Mouse (Mus musculus): ENCODE measurements at regions not wholly inside any gene's neighbourhood (a gene's known extent, or its start where the extent isn't known, plus 50 kb on each side); places are given as distances from the start of the nearest gene placed in this dataset.

- DNase-seq (ENCODE audit: low spot score in 2 of 2) = no peak
Observed at GRCm38 (mm10) chr7:70972023-70972400, 379.3 kb downstream of the Gm10295 start.

GRCm38 (mm10) chr7:70971323-70972022, 379.8 kb downstream of the Gm10295 start:
- DNase-seq (ENCODE audit: low spot score in 2 of 2) = no peak

GRCm38 (mm10) chr7:70952318-70952959, 398.8 kb downstream of the Gm10295 start:
- DNase-seq (ENCODE audit: low spot score in 2 of 2) = no peak

- no peak for DNase-seq (ENCODE audit: low spot score in 2 of 2)
Observed at GRCm38 (mm10) chr7:70948281-70948680, 403.0 kb downstream of the Gm10295 start.

- DNase-seq (ENCODE audit: low spot score in 2 of 2) = no peak
Observed at GRCm38 (mm10) chr7:70946260-70946659, 405.0 kb downstream of the Gm10295 start.

GRCm38 (mm10) chr7:70930911-70931310, 420.4 kb downstream of the Gm10295 start:
- DNase-seq (ENCODE audit: low spot score in 2 of 2) = no peak

- no peak for DNase-seq (ENCODE audit: low spot score in 2 of 2)
Observed at GRCm38 (mm10) chr7:70929935-70930334, 421.4 kb downstream of the Gm10295 start.

- no peak for DNase-seq (ENCODE audit: low spot score in 2 of 2)
Observed at GRCm38 (mm10) chr7:70928001-70928400, 423.3 kb downstream of the Gm10295 start.

- no peak for DNase-seq (ENCODE audit: low spot score in 2 of 2)
Observed at GRCm38 (mm10) chr7:70917016-70917415, 434.3 kb downstream of the Gm10295 start.

GRCm38 (mm10) chr7:70908921-70909320, 442.4 kb downstream of the Gm10295 start:
- no peak for DNase-seq (ENCODE audit: low spot score in 2 of 2)

- DNase-seq (ENCODE audit: low spot score in 2 of 2) = no peak
Observed at GRCm38 (mm10) chr7:70891700-70892099, 459.6 kb downstream of the Gm10295 start.

GRCm38 (mm10) chr7:70880496-70880895, 470.8 kb downstream of the Gm10295 start:
- no peak for DNase-seq (ENCODE audit: low spot score in 2 of 2)

- no peak for DNase-seq (ENCODE audit: low spot score in 2 of 2)
Observed at GRCm38 (mm10) chr7:70874393-70874792, 476.9 kb downstream of the Gm10295 start.

- DNase-seq (ENCODE audit: low spot score in 2 of 2) = no peak
Observed at GRCm38 (mm10) chr7:70870841-70871534, 480.3 kb downstream of the Gm10295 start.

GRCm38 (mm10) chr7:70869125-70869524, 482.2 kb downstream of the Gm10295 start:
- no peak for DNase-seq (ENCODE audit: low spot score in 2 of 2)

GRCm38 (mm10) chr7:70859957-70860356, 491.3 kb downstream of the Gm10295 start:
- no peak for DNase-seq (ENCODE audit: low spot score in 2 of 2)

- DNase-seq (ENCODE audit: low spot score in 2 of 2) = no peak
Observed at GRCm38 (mm10) chr7:70850726-70851125, 484.2 kb upstream of the Nr2f2 start.

GRCm38 (mm10) chr7:70848016-70848776, 481.7 kb upstream of the Nr2f2 start:
- no peak for DNase-seq (ENCODE audit: low spot score in 2 of 2)

- no peak for DNase-seq (ENCODE audit: low spot score in 2 of 2)
Observed at GRCm38 (mm10) chr7:70847450-70847993, 481.0 kb upstream of the Nr2f2 start.

GRCm38 (mm10) chr7:70846076-70846475, 479.5 kb upstream of the Nr2f2 start:
- no peak for DNase-seq (ENCODE audit: low spot score in 2 of 2)

GRCm38 (mm10) chr7:70840142-70840541, 473.6 kb upstream of the Nr2f2 start:
- no peak for DNase-seq (ENCODE audit: low spot score in 2 of 2)

All from adrenal gland, postnatal 4 days (tissue).